Mouse (Mus musculus) ES-E14 (cell line): ENCODE measurements at regions not wholly inside any gene's neighbourhood (a gene's known extent, or its start where the extent isn't known, plus 50 kb on each side); places are given as distances from the start of the nearest gene placed in this dataset.
A peak's percentile ranks its signal among the peaks of the same experiment; 100 is the strongest.

Experiments
- DNase-seq: peaks from one replicate; pipeline ENCODE4 v3.0.0-alpha.2; 2013; ENCODE audit warnings: low read depth, low spot score
- H3K27ac ChIP-seq: 2 replicates; pipeline ENCODE4 v1.5.1; 2012; ENCODE audit warnings: low read depth, mild to moderate bottlenecking, low read length, moderate library complexity, mixed read lengths; ENCODE audit not compliant: poor library complexity, insufficient read depth, severe bottlenecking
- H3K36me3 ChIP-seq: 2 replicates; pipeline ENCODE4 v1.6.1; 2012; ENCODE audit warnings: mild to moderate bottlenecking, low read length, moderate library complexity, mixed read lengths; ENCODE audit not compliant: control insufficient read depth, poor library complexity, insufficient read depth, severe bottlenecking
- H3K4me1 ChIP-seq, 2 experiments: fragments of 150-350 bp in 1 of 2; sonication (generic) in 1 of 2; 2 replicates each; pipeline ENCODE4 v1.6.1; 2012; ENCODE audit warnings: low read length in 2 of 2, mild to moderate bottlenecking in 1 of 2, mixed read lengths in 1 of 2; ENCODE audit not compliant: control insufficient read depth in 2 of 2, insufficient read depth in 2 of 2, poor library complexity in 1 of 2
- H3K4me3 ChIP-seq, 2 experiments: fragments of 150-350 bp in 1 of 2; sonication (generic) in 1 of 2; 2 replicates each; pipeline ENCODE4 v1.5.1; 2012; ENCODE audit warnings: low read length in 2 of 2, low read depth in 1 of 2, mild to moderate bottlenecking in 1 of 2, mixed read lengths in 1 of 2; ENCODE audit not compliant: insufficient read depth in 1 of 2, poor library complexity in 1 of 2, severe bottlenecking in 1 of 2
- H3K9ac ChIP-seq: 2 replicates; pipeline ENCODE4 v1.6.1; 2012; ENCODE audit warnings: low read depth, mild to moderate bottlenecking, low read length, mixed read lengths; ENCODE audit not compliant: poor library complexity, insufficient read depth, severe bottlenecking
- H3K9me3 ChIP-seq: fragments of 150-350 bp; sonication (generic); 2 replicates; pipeline ENCODE4 v1.6.1; 2012; ENCODE audit warnings: low read depth, mild to moderate bottlenecking, low read length; ENCODE audit not compliant: control insufficient read depth, insufficient read depth
- CHD2 ChIP-seq: IDR thresholded peaks from 2 replicates; pipeline ENCODE4 v1.6.1; 2014; ENCODE audit warnings: mild to moderate bottlenecking, low read depth, low read length, inconsistent platforms
- HCFC1 ChIP-seq: IDR thresholded peaks from 2 replicates; pipeline ENCODE4 v1.6.1; 2012; ENCODE audit warnings: low read length, inconsistent platforms, borderline replicate concordance; ENCODE audit not compliant: insufficient read depth
- MAFK ChIP-seq: IDR thresholded peaks from 2 replicates; pipeline ENCODE4 v1.6.1; 2014; ENCODE audit warnings: mild to moderate bottlenecking, low read depth, low read length, inconsistent platforms; ENCODE audit not compliant: insufficient read depth
- ZC3H11A ChIP-seq: IDR thresholded peaks from 2 replicates; pipeline ENCODE4 v1.6.1; 2012; ENCODE audit warnings: low read depth, mild to moderate bottlenecking, inconsistent platforms, low read length, borderline replicate concordance
- ZNF384 ChIP-seq: IDR thresholded peaks from 2 replicates; pipeline ENCODE4 v1.6.1; 2012; ENCODE audit warnings: low read depth, low read length, inconsistent platforms
- in situ Hi-C, 2 experiments: fragments of 600-800 bp; cut with MboI; formaldehyde crosslinking; loops; one replicate each; pipeline ENCODE4 v1.15.1; 2025; ENCODE audit warnings: low sequenced_read_pairs in 2 of 2, inconsistent platforms in 1 of 2; ENCODE audit not compliant: unreplicated experiment in 2 of 2

- TF ChIP-seq HCFC1, result no peak
- no peak for TF ChIP-seq MAFK
- no peak for TF ChIP-seq ZC3H11A
- TF ChIP-seq ZNF384, result no peak
- no peak for TF ChIP-seq CHD2
- H3K36me3 ChIP-seq, result no peaks in the 10 kb centered on the region
- no peak overlapping the region for H3K9ac ChIP-seq
- no peaks in the 10 kb centered on the region for H3K9me3 ChIP-seq
- DNase-seq, result no peak
- no peak overlapping the region for H3K4me3 ChIP-seq
- peaks cover 0 to under 1% of the 10 kb centered on the region in 2 experiments; a peak in 1 of 4 replicates for H3K4me1 ChIP-seq
- H3K27ac ChIP-seq, result no peak overlapping the region
- in situ Hi-C loops, result loop anchor here in 1 of 2 experiments (25.0 kb wide), 1 partner anchor 374 kb away; the partner anchor contains the start of genes Acad9 and Ccdc144b
Observed at GRCm38 (mm10) chr3:35688111-35688510, 65.8 kb upstream of the Atp11b start.

- peak; percentile 34 for DNase-seq
- Histone ChIP-seq H3K4me1 (peaks cover 0 to 2% of the 10 kb centered on the region in 2 experiments; a peak in 1 of 4 replicates), H3K9me3 (no peaks in the 10 kb centered on the region), H3K36me3 (no peaks in the 10 kb centered on the region), H3K27ac (no peak overlapping the region), H3K4me3 (no peak overlapping the region), H3K9ac (no peak overlapping the region)
- TF ChIP-seq HCFC1 (no peak), ZC3H11A (peak; percentile 83; the same call in 1 of the 2 replicates)
- in situ Hi-C loops, result loop anchor here in 1 of 2 experiments (25.0 kb wide), 1 partner anchor 374 kb away; the partner anchor contains the start of genes Acad9 and Ccdc144b
Observed at GRCm38 (mm10) chr3:35688781-35689180, 65.1 kb upstream of the Atp11b start.

- no peaks in the 10 kb centered on the region for H3K9me3 ChIP-seq
- TF ChIP-seq MAFK (0 out of 2 replicates have a peak, but pooled peaks have one; percentile 10), HCFC1 (no peak), ZC3H11A (peak; percentile 95), CHD2 (no peak), ZNF384 (no peak)
- in situ Hi-C loops, result loop anchor here in 1 of 2 experiments (10.0 to 25.0 kb wide), 2 partner anchors 282 to 369 kb away; partner anchors contain the start of genes Acad9 and Ccdc144b
- no peak overlapping the region; the same call in 1 of the 2 replicates for H3K27ac ChIP-seq
- no peak overlapping the region for H3K4me3 ChIP-seq
- no peaks in the 10 kb centered on the region for H3K36me3 ChIP-seq
- H3K9ac ChIP-seq, result no peak overlapping the region
- peaks cover 1 to 2% of the 10 kb centered on the region in 2 experiments; a peak in 2 of 4 replicates for H3K4me1 ChIP-seq
- peak; percentile 79 for DNase-seq
Observed at GRCm38 (mm10) chr3:35693039-35693438, 60.9 kb upstream of the Atp11b start.

DNA sequence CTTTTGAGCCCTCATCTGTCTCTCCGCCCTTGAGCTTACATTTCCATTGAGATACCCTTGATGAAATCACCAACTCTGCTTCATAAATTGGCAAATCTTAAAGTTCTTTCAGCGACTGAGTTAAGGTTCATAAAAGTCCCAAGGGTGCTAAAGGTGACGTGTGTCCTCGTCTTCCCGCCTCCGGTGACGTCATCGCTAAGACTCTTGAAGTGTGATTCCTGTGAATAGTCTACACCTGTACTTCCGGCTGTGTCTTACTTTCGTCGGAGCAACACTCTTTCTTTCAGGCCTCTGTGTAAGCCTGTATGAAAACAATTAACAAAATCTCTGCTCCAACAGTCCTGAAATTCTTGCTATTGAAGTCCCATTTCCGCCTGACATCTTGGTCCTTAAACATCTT is 60.4 kb upstream of the Atp11b start:
- in situ Hi-C loops, result loop anchor here in 1 of 2 experiments (10.0 to 25.0 kb wide), 2 partner anchors 281 to 369 kb away; partner anchors contain the start of genes Acad9 and Ccdc144b
- Histone ChIP-seq H3K4me3 (0 out of 4 replicates have a peak overlapping the region, but pooled peaks of 1 of the 2 experiments have one; percentile 1), H3K9ac (no peak overlapping the region), H3K36me3 (no peaks in the 10 kb centered on the region), H3K9me3 (no peaks in the 10 kb centered on the region), H3K27ac (no peak overlapping the region; the same call in 1 of the 2 replicates), H3K4me1 (peaks cover 1 to 2% of the 10 kb centered on the region in 2 experiments; a peak in 2 of 4 replicates)
- TF ChIP-seq HCFC1, result no peak
- peak; percentile 8 for DNase-seq

DNA sequence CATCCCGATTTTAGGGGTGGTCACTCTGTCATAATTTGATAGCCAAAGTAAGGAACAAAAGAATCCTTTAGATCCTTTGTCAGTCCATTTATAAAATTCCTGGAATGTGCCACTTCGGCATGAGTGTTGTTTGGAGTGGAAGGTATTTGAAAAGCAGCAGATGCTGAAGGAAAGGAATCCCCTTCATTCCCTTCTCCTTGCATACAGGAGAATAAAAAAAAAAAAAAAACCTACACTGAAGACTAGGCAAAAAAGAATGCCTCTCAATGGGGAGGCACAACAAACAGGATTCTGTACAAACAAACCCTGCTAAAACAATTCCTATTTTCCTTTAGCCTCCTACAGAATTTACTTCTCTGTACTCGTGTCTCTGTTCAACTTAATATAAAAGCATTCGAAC is 59.7 kb upstream of the Atp11b start:
- TF ChIP-seq ZNF384 (peak; percentile 83), ZC3H11A (no peak)
- no peak overlapping the region for H3K4me3 ChIP-seq
- H3K4me1 ChIP-seq, result peaks cover 1 to 2% of the 10 kb centered on the region in 2 experiments; a peak in 2 of 4 replicates
- H3K9me3 ChIP-seq, result no peaks in the 10 kb centered on the region
- H3K36me3 ChIP-seq, result no peaks in the 10 kb centered on the region
- in situ Hi-C loops, result loop anchor here in 1 of 2 experiments (10.0 to 25.0 kb wide), 2 partner anchors 281 to 368 kb away; partner anchors contain the start of genes Acad9 and Ccdc144b
- no peak overlapping the region for H3K27ac ChIP-seq
- H3K9ac ChIP-seq, result no peak overlapping the region
- DNase-seq, result no peak
